Mouse (Mus musculus) induced T-regulatory cell, adult 2 months (primary cell): ENCODE results near the gene 1700011M02Rik.
"Not testable (repeated sequence)": the region's sequence is repeated elsewhere in the genome, so short reads cannot be mapped to it uniquely, and the experiment has no call there.

Experiments used
- DNase-seq: peaks from one replicate; pipeline ENCODE4 v3.0.0-alpha.2; 2012; ENCODE audit warnings: low read depth

1700011M02Rik gene

DNA sequence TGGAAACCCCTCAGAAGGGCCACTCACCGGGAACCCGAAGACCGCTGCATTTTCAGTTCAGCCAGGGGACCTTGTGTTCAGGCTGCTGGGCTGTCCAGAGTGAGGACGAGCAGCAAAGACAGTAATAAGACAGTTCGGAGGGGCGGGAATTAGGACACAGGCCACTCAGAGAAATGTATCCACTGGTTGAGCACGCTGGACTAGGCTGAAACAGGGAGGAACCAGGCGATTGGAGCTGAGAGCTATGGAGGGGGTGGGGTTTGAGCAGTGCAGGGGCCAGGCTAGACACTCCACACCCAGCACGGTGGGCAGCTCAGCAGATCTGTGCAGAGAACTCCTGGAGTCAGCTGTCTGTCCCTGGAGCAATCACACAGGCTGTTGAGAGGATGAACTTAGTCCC is at the start of gene 1700011M02Rik, which contains the start of gene Dmrtc1a:
Gene 1700011M02Rik, plus strand, starts transcription at position 319 of the 400 bp plus-strand sequence.
Gene Dmrtc1a, minus strand, starts transcription at position 101 of the 400 bp plus-strand sequence.
- DNase-seq, result not testable (repeated sequence)

DNA sequence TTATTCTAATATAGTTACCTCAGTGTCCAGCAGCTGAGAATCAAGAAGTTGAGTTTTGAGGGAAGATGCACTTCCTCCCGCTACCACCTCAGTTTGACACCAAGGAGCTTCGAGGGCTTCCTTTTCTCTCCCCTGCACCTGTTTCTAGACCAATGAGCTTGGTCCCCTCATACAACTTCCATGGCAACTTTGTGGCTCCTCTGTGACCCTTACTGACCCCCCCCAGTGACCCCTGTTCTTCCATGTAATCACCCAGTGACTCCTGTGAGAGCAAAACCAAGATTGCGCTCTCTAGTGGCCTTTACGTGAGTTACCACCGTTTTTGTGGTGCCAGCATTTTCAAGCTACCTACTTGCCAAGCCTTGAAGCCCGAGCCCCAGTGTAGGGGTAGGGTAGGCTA is 40.8 kb upstream of the 1700011M02Rik start, which contains the start of gene 1700031F05Rik:
Gene 1700031F05Rik, minus strand, starts transcription at position 101 of the 400 bp plus-strand sequence.
- DNase-seq, result no peak

DNA sequence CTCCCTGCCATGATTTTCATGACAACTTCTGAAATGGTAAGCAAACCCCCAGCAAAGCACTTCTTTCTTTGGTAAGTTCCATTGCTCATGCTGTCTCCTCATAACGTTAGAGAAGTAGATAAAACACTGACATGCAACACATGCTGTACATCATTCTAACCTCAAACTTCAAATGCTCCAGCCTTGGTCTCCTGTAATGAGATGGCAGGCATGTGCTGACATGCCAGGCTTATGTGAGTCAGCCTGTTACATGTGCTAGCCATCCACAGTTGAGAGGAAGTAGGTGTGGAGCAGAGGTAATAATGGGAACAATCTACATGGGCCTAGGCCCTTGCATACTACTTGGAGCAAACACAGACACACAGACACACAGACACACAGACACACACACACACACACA is 6.1 kb downstream of the 1700011M02Rik start:
- not testable (repeated sequence) for DNase-seq

DNA sequence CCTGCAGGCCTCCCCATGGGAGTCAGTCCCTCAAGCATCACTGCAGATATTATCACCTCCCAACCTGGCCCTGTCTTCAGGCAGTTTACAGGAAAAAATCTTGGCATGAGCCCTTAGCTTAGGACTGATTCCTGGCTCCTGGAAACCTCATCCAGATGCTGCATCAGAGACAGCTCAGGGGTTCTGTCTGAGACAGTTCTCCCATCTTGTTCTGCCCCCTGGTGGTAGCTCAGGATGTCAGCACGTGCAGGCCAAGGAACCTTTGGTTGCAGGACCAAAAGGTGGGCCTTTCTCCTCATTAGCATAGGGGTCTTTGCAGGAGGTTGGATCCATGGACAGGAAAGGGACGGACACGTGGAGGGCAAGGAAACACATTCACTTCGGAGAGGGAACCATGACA is 18.0 kb downstream of the 1700011M02Rik start:
- peak; percentile 2 for DNase-seq

DNA sequence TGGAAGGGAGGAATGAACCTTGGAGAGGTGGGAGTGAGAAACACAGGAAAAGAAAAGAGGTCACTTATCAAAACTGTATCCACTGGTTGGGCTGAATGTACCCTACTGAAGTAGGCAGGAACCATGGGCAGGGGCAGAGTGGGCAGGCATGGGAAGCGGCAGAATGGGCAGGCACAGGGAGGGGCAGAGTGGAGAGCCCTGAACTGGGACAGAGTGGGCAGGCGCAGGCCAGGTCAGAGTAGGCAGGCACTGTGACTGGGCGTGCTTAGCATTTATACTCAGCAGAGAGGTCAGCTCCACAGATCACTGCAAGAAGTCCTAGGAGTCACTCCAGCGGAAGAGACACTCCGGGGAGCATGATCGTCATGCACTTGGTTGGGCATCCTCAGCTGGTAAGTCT is 19.4 kb downstream of the 1700011M02Rik start, which contains the start of gene 1700018G05Rik:
Gene 1700018G05Rik, plus strand, starts transcription at position 301 of the 400 bp plus-strand sequence.
- DNase-seq, result not testable (repeated sequence)

DNA sequence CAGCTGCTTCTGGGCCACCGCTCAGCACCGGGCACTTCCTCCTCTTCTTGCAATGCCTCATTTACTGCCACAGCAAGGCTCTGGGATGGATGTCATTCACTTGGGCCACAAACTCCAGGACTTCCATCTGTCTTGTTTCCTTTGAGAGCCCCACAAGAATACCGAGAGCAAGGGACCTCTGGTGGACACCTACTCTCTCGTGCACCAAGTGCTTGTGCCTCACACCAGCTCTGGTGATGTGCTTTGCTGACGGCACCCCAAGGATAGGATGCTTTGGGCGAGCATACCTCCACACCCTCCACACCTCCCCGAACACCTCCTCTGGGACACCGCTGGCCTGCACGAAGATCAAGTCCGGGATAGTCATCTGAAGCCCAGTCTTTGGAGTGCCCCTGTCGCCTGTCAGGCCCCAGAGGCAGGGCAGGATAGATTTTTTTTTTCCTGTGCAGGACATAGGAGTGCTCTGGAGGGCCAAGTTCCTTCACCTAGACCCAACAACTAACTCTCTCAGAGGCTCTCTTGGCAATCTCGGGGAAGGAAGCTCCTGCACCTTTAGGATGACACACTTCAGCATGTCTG is 24.4 kb downstream of the 1700011M02Rik start:
- no peak for DNase-seq

DNA sequence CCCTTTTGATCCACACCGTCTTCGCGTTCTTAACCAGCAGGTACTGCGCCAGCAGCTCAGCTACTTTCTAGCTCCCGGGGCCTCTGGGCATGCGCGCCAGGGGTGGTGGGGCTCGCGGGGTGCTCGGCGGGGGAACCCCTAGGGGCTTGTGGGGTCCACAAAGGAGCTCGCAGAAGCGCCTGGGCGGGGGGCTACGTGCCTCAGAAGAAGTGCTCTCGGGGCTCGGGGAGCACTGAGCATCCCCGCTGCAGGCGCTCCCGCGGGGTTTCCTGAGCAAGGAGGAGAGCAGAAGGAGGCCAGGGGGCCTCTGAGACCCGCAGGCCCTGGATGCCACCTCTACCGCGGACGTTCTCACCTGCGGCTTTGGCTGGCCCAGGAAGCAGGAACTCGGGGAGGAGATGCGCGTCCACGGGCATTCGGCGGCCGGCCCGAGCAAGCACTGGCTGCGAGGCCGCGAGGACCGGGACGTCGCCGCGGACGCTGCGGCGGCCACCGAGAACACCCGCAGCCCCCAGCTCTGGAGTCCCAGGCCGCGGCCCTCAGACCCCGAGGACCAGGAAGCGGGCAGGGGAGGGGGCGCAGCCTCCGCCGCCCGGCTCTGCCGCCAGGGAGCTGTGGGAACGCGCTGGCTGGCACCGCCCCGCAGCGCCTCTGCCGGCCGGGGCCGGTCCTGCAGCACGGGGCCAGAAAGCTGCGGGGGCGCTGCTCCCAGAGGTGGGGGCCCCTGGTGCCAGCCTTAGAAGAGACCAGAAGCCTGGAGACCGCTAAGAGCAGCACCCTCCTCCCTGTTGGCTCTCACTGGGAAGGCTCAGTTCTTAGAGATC is 25.1 kb downstream of the 1700011M02Rik start:
- peak; percentile 14 for DNase-seq

DNA sequence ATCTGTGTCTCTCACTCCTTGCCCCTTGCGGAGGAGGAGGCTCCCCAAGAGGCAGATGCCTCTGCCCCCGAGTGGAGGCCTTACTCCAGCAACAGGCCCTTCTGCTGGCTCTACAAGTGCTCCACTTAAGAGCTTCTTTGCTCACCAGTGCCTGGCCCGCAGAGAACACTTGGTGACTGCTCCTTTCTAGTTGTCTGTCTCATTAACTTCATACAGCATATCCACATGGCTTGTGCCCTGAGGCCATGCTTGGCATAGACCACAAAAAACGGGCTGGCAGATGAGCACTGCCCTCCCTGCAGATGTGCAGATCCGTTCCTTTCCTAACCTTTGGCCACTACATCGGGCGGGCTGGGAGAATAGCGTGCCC is 25.7 kb downstream of the 1700011M02Rik start:
- no peak for DNase-seq

DNA sequence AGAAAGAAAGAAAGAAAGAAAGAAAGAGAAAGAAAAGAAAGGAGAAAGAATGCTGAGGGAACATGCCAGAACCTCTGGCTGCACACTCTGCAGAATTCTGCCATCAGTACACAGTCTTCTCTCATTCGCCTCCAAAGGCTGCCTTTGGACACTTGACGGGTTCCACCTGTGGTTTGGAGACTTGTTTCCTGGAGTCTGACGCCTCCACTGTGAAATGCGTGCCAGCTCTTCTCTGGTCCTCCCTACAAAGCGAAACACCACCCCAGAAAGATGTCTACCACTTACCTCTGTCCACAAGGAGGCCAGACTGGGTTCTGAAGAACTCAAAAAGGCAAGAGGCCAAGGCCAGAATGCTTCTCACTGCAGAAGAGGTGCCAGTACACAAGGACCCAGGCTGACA is 28.0 kb downstream of the 1700011M02Rik start:
- no peak for DNase-seq

DNA sequence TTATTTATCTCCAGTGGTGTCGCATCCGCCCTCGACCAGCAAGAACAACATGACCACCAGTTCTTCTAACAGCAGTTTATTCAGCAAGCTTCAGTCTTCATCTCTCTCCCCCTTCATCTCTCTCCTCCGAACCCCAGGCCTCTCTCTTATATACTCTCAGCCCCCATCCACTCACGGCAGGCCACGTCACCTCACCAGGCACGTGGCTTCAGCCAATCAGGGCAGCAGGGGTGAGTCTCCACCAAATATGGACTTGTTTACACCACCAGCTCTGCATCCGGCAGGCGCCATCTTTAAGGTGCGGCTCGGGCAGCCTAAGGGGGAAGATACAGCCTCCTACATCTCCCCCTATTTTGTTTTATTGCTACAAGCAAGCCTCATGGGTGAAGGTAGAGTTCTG is 41.4 kb downstream of the 1700011M02Rik start:
- not testable (repeated sequence) for DNase-seq

DNA sequence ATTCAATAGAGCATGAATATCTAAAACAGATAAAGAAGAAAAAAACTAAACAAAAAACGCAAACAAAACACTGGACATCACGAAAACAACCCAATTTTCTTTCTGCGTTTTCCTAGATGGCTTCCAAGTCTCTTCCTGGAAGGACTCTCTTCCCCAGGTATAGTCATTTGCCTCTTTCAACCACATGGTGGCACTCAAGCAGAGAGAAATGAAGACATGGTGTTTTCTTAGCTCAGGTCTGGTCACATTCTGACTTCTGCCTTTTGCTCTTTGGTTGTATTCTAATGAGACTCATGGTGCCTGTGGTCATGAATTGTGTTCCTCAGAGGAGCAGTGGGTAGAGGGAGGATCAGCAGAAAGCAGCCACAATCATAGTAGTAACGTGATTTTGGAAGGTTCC is 50.2 kb downstream of the 1700011M02Rik start:
- no peak for DNase-seq
